Mouse (Mus musculus): ENCODE results near the gene Draxin. TPM values are rescaled to one million over a fixed set of nuclear protein-coding genes. Genes with fewer than 3 reads are reported as not detected.
"Not testable (repeated sequence)": the region's sequence is repeated elsewhere in the genome, so short reads cannot be mapped to it uniquely, and the experiment has no call there.

Gene Draxin
- polyA plus RNA-seq (2016; fragmentation: Nextera tagmentation; extraction: Ambion mirVana) = 0.78 and 1.3 TPM in 2 replicates

GRCm38 (mm10) chr4:148130561-148131413 is at the start of gene Draxin:
Gene Draxin, minus strand, starts transcription at chr4:148130698.
- peak within 1 kb of the TSS; percentile 69 for H3K4me3 ChIP-seq
- H3K36me3 ChIP-seq = peaks cover 5% of the 10 kb centered on the region; the same call in 1 of the 2 replicates
- no peaks in the 10 kb centered on the region for H3K9me3 ChIP-seq (replicated peaks)
- under 1% methylated on average over 79 of the region's 87 CpGs for WGBS
- H3K27ac ChIP-seq = peak within 1 kb of the TSS; percentile 95
- peaks cover 39% of the 10 kb centered on the region for H3K27me3 ChIP-seq (ENCODE audit: low read depth, poor library complexity, severe bottlenecking)
- peak; percentile 87 for DNase-seq (ENCODE audit: low spot score)
- peaks cover 42% of the 10 kb centered on the region for H3K4me1 ChIP-seq

GRCm38 (mm10) chr4:148177716-148178115 is 47.2 kb upstream of the Draxin start:
- H3K27ac ChIP-seq = no peak overlapping the region
- peaks cover 78% of the 10 kb centered on the region for H3K27me3 ChIP-seq (ENCODE audit: low read depth, poor library complexity, severe bottlenecking)
- no peak overlapping the region for H3K4me3 ChIP-seq

DNA sequence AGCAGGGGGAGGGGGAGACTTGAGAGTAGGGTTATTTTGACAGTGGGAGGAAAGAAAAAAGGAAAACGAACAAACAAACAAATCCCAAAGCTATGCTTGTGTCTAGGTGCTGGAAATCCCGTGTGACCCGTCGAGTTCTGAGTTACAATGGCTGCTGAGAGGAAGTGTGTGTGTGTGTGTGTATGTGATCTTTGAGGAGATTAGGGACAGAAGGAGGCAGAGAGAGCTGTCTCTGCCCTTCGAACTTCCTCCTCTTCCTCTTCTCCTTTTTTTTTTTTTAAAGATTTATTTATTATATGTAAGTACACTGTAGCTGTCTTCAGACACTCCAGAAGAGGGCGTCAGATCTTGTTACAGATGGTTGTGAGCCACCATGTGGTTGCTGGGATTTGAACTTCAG is 46.1 kb upstream of the Draxin start:
- not testable (repeated sequence) for H3K36me3 ChIP-seq; H3K27ac ChIP-seq; DNase-seq (ENCODE audit: low spot score); H3K4me3 ChIP-seq; H3K9me3 ChIP-seq (replicated peaks)
- WGBS = 84% methylated on average over 5 of the region's 6 CpGs
- H3K27me3 ChIP-seq (ENCODE audit: low read depth, poor library complexity, severe bottlenecking) = peaks cover 78% of the 10 kb centered on the region
- H3K4me1 ChIP-seq = peaks cover 20% of the 10 kb centered on the region

More at GRCm38 (mm10) chr4:148177716-148178115, 47.2 kb upstream of the Draxin start:
- H3K36me3 ChIP-seq = no peaks in the 10 kb centered on the region
- peaks cover 25% of the 10 kb centered on the region for H3K4me1 ChIP-seq
- no peak for DNase-seq (ENCODE audit: low spot score)
- no peaks in the 10 kb centered on the region for H3K9me3 ChIP-seq (replicated peaks)

DNA sequence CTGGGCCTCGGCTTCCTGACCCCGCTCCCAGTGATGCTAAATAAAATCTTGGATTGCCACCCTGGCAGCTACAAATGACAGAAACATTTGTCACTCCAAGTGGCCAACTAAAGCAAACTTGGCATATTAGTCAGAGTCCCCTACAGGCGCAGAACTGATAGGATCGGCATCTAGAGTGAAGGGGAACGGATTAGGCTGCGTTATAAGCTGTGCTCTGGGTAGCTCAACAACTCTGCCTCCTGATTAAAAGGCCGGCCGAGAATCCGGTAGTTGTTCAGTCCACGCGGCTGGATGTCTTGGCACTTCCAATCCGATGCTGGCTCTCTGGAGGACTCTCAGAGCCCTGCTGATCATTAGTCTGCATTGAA is 44.0 kb upstream of the Draxin start:
- H3K27ac ChIP-seq = no peak overlapping the region
- no peak overlapping the region for H3K4me3 ChIP-seq
- H3K9me3 ChIP-seq (replicated peaks) = no peaks in the 10 kb centered on the region
- DNase-seq (ENCODE audit: low spot score) = no peak
- peaks cover 22% of the 10 kb centered on the region for H3K4me1 ChIP-seq
- peaks cover 97% of the 10 kb centered on the region for H3K27me3 ChIP-seq (ENCODE audit: low read depth, poor library complexity, severe bottlenecking)
- no peaks in the 10 kb centered on the region for H3K36me3 ChIP-seq
- WGBS = 20% methylated on average over 12 of the region's 12 CpGs

- Histone ChIP-seq H3K36me3 (no peaks in the 10 kb centered on the region), H3K27ac (no peak overlapping the region), H3K4me1 (peaks cover 18% of the 10 kb centered on the region), H3K27me3 (ENCODE audit: low read depth, poor library complexity, severe bottlenecking) (peaks cover 96% of the 10 kb centered on the region), H3K4me3 (peak overlapping the region; percentile 29), H3K9me3 (replicated peaks) (no peaks in the 10 kb centered on the region)
- no peak for DNase-seq (ENCODE audit: low spot score)
- 1% methylated on average over 30 of the region's 30 CpGs for WGBS
Observed at GRCm38 (mm10) chr4:148173811-148174494, 43.5 kb upstream of the Draxin start.

- no peak overlapping the region for H3K27ac ChIP-seq
- 52% methylated on average over 3 of the region's 3 CpGs for WGBS
- H3K9me3 ChIP-seq (replicated peaks) = no peaks in the 10 kb centered on the region
Observed at GRCm38 (mm10) chr4:148171261-148171660, 40.8 kb upstream of the Draxin start.

DNA sequence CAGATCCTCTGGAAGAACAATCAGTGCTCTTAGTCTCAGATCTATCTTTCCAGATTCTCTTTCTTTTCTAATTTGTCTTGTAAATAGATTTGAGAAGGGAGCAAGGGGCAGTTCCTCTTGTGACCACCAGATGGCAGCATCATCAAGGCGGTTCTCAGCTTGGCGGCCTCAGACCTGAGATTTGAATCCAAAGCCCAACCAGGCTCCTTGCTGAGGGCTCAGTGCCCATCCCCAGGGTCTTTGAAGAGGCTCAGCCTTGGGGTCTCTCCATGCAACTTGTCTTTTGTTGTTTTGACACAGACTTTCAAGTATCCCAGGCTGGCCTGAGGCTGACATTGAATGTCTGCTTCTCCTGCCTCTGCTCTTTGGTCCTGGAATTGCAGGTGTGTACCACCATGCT is 40.3 kb upstream of the Draxin start:
- Histone ChIP-seq H3K4me1 (peaks cover 24% of the 10 kb centered on the region), H3K9me3 (replicated peaks) (no peaks in the 10 kb centered on the region), H3K27ac (no peak overlapping the region), H3K36me3 (no peaks in the 10 kb centered on the region), H3K27me3 (ENCODE audit: low read depth, poor library complexity, severe bottlenecking) (peaks cover 97% of the 10 kb centered on the region), H3K4me3 (no peak overlapping the region)
- 4% methylated on average over 2 of the region's 2 CpGs for WGBS
- peak; percentile 77 for DNase-seq (ENCODE audit: low spot score)

More at GRCm38 (mm10) chr4:148171261-148171660, 40.8 kb upstream of the Draxin start:
- no peak for DNase-seq (ENCODE audit: low spot score)
- Histone ChIP-seq H3K4me1 (peaks cover 22% of the 10 kb centered on the region), H3K27me3 (ENCODE audit: low read depth, poor library complexity, severe bottlenecking) (peaks cover 97% of the 10 kb centered on the region), H3K4me3 (no peak overlapping the region), H3K36me3 (no peaks in the 10 kb centered on the region)

GRCm38 (mm10) chr4:148169586-148169985 is 39.1 kb upstream of the Draxin start:
- WGBS = 26% methylated on average over 15 of the region's 15 CpGs
- Histone ChIP-seq H3K4me3 (peak overlapping the region; percentile 19; the same call in 1 of the 2 replicates), H3K9me3 (replicated peaks) (no peaks in the 10 kb centered on the region), H3K36me3 (no peaks in the 10 kb centered on the region), H3K27me3 (ENCODE audit: low read depth, poor library complexity, severe bottlenecking) (peaks cover 97% of the 10 kb centered on the region), H3K4me1 (peaks cover 31% of the 10 kb centered on the region), H3K27ac (no peak overlapping the region)
- no peak for DNase-seq (ENCODE audit: low spot score)

DNA sequence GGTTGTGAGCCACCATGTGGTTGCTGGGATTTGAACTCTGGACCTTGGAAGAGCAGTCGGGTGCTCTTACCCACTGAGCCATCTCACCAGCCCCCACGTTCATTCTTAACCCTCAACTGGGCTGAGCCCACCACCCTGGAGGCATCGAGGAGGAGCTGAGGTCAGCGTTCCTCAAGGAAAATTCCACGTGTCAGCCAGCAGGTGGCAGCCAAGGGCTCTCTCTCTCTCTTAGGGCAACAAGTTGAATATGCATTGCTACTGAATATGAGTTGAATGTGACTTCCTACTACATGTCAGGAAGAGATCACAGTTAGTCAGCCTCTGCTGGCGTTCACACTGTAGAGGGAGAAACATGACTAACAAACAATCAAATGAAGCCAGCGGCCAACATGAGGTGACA is 37.8 kb upstream of the Draxin start:
- no peak overlapping the region for H3K27ac ChIP-seq
- peaks cover 37% of the 10 kb centered on the region for H3K4me1 ChIP-seq
- WGBS = 31% methylated on average over 7 of the region's 7 CpGs
- no peaks in the 10 kb centered on the region for H3K9me3 ChIP-seq (replicated peaks)
- H3K4me3 ChIP-seq = no peak overlapping the region
- DNase-seq (ENCODE audit: low spot score) = peak; percentile 75
- no peaks in the 10 kb centered on the region for H3K36me3 ChIP-seq
- peaks cover 97% of the 10 kb centered on the region for H3K27me3 ChIP-seq (ENCODE audit: low read depth, poor library complexity, severe bottlenecking)

- peaks cover 37% of the 10 kb centered on the region for H3K4me1 ChIP-seq
- DNase-seq (ENCODE audit: low spot score) = peak; percentile 77
- H3K9me3 ChIP-seq (replicated peaks) = no peaks in the 10 kb centered on the region
- H3K36me3 ChIP-seq = no peaks in the 10 kb centered on the region
- no peak overlapping the region for H3K27ac ChIP-seq
- peak overlapping the region; percentile 28 for H3K4me3 ChIP-seq
- H3K27me3 ChIP-seq (ENCODE audit: low read depth, poor library complexity, severe bottlenecking) = peaks cover 97% of the 10 kb centered on the region
- WGBS = 20% methylated on average over 4 of the region's 4 CpGs
Observed at GRCm38 (mm10) chr4:148166986-148167385, 36.5 kb upstream of the Draxin start.

DNA sequence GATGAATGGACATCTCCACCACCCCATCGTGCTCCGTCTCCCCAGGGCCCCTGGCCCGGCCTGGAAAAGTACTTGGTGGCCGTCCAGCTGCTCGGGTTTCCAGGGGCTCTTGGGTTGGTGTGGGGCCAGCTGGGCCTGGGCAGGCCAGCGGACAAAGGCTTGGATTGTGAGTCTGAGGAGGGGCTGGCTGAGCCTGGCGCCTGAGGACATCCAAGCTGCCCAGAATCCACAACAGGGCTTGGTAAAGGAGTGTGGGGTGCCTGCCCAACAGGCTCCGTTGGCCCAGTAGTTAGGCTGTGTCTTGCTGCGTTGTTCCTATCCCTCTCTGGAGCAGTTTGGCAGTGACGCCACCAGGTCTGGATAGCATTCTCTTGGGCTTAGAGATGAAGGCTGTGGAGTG is 35.9 kb upstream of the Draxin start:
- H3K9me3 ChIP-seq (replicated peaks) = no peaks in the 10 kb centered on the region
- DNase-seq (ENCODE audit: low spot score) = peak; percentile 53
- H3K27ac ChIP-seq = no peak overlapping the region
- no peaks in the 10 kb centered on the region for H3K36me3 ChIP-seq
- peaks cover 97% of the 10 kb centered on the region for H3K27me3 ChIP-seq (ENCODE audit: low read depth, poor library complexity, severe bottlenecking)
- peak overlapping the region; percentile 28 for H3K4me3 ChIP-seq
- peaks cover 38% of the 10 kb centered on the region for H3K4me1 ChIP-seq
- 10% methylated on average over 10 of the region's 10 CpGs for WGBS

- no peaks in the 10 kb centered on the region for H3K9me3 ChIP-seq (replicated peaks)
- 8% methylated on average over 17 of the region's 17 CpGs for WGBS
- peaks cover 47% of the 10 kb centered on the region for H3K4me1 ChIP-seq
- peaks cover 97% of the 10 kb centered on the region for H3K27me3 ChIP-seq (ENCODE audit: low read depth, poor library complexity, severe bottlenecking)
- no peak overlapping the region for H3K4me3 ChIP-seq
- no peak for DNase-seq (ENCODE audit: low spot score)
- no peaks in the 10 kb centered on the region for H3K36me3 ChIP-seq
- no peak overlapping the region for H3K27ac ChIP-seq
Observed at GRCm38 (mm10) chr4:148165551-148165950, 35.1 kb upstream of the Draxin start.

DNA sequence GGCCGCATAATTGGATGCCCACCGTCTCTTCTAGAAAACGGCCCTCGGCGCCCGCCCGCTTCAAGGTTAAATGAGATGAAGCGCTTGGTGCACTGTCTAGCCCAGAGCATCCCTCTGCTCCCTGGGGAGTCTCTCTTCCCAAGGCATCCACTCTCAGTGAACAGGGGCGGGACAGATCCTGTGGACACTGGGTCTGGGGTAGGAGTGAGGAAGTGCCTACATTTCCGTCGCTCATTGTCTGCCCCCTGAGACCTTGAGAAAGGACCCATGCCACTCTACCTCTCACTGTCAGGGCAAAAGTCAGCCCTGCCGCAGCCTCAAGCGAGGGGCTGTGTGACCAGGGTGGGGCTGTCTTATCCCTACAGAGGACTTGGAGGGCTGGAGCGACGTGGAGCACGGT is 34.0 kb upstream of the Draxin start:
- WGBS = 3% methylated on average over 16 of the region's 16 CpGs
- DNase-seq (ENCODE audit: low spot score) = no peak
- Histone ChIP-seq H3K4me1 (peaks cover 55% of the 10 kb centered on the region), H3K27ac (no peak overlapping the region), H3K4me3 (peak overlapping the region; percentile 47), H3K27me3 (ENCODE audit: low read depth, poor library complexity, severe bottlenecking) (peaks cover 97% of the 10 kb centered on the region), H3K9me3 (replicated peaks) (no peaks in the 10 kb centered on the region), H3K36me3 (no peaks in the 10 kb centered on the region)

All from limb, embryonic 10.5 days (tissue).